ENCODE assay signal across 9 mouse cellular contexts in genomic region chr4:119121249-119121648, GRCm38 (mm10). TPM values are rescaled to one million over a fixed set of nuclear protein-coding genes. Genes with fewer than 3 reads are reported as not detected.
DNase-seq lines count a peak whose midpoint lies in the region; ATAC-seq and TF ChIP-seq lines count a peak whose summit lies in the region.
"Had no signal": no experiment of that assay in that cellular context is flagged by ENCODE, and none has a peak within 500 bp of the region (broad histone marks: within the 10 kb centered on the region; RNA-seq: fewer than 3 reads in every experiment).

No protein-coding gene starts in this region.

- H3K9ac ChIP-seq in intestine, embryonic 14.5 days (ENCODE audit: low read length), result no peak overlapping the region

- TF ChIP-seq POLR2A in cerebellum, adult 2 months (IDR thresholded peaks at IDR 0.05; ENCODE audit: borderline replicate concordance, insufficient read depth, low read length), result no peak

- ATAC-seq in cerebellum, adult (ENCODE audit: insufficient number of reproducible peaks, low FRiP score, low TSS enrichment), result no peak
- ATAC-seq in erythroblast, adult 5-6 weeks (replicated peaks; ENCODE audit: low FRiP score, poor library complexity, severe bottlenecking), result peak; percentile 39; the same call in 1 of the 2 replicates
- ATAC-seq in intestine, embryonic 14.5 days (replicated peaks; ENCODE audit: low FRiP score, low TSS enrichment, low read depth), result peak; percentile 44; the same call in 1 of the 2 replicates

- 44% methylated on average over 4 of the region's 4 CpGs for WGBS in cerebellum, adult 2 months
- WGBS in intestine, embryonic 14.5 days, result 37% methylated on average over 4 of the region's 4 CpGs

- DNase-seq in cerebellum, adult 2 months, result peak; percentile 42 to 48
- peak; percentile 84 for DNase-seq in ES-CJ7 (ENCODE audit: low read depth, low spot score)
- DNase-seq in intestine, embryonic 14.5 days (ENCODE audit: low spot score), result no peak
- peak; percentile 48 for DNase-seq in left cerebral cortex, postnatal 4 days
- peak; percentile 50 to 51 for DNase-seq in right cerebral cortex, adult 2 months (ENCODE audit: low spot score in 2 of 2)
- DNase-seq in thymus, postnatal 10 days (ENCODE audit: low spot score in 2 of 2), result no peak

- intact Hi-C loops in left cerebral cortex, postnatal 4 days (cut with DNase I), result no loop called here

- no peaks in the 10 kb centered on the region for H3K4me1 ChIP-seq in cerebellum, adult 2 months (ENCODE audit: control insufficient read depth, insufficient read depth, low read length)
- no peaks in the 10 kb centered on the region; the same call in none of the 2 replicates for H3K4me1 ChIP-seq in intestine, embryonic 14.5 days (replicated peaks; ENCODE audit: control insufficient read depth, insufficient read depth, low read length)

- no peaks in the 10 kb centered on the region for H3K9me3 ChIP-seq in intestine, embryonic 14.5 days (ENCODE audit: control insufficient read depth, low read length)
- H3K9me3 ChIP-seq: megakaryocyte, embryonic 14.5 days had no signal

- H3K27ac ChIP-seq in cerebellum, adult 2 months (ENCODE audit: insufficient read depth, low read length), result no peak overlapping the region
- H3K27ac ChIP-seq in intestine, embryonic 14.5 days (ENCODE audit: low read depth), result no peak overlapping the region

- no peaks in the 10 kb centered on the region; the same call in 1 of the 2 replicates for H3K27me3 ChIP-seq in cerebellum, adult 2 months (ENCODE audit: control insufficient read depth, insufficient read depth, low read length)
- no peaks in the 10 kb centered on the region for H3K27me3 ChIP-seq in intestine, embryonic 14.5 days (replicated peaks; ENCODE audit: control insufficient read depth, insufficient read depth, low read length)
- H3K27me3 ChIP-seq: megakaryocyte, embryonic 14.5 days had no signal

- H3K36me3 ChIP-seq in intestine, embryonic 14.5 days (ENCODE audit: control insufficient read depth, insufficient read depth, low read length), result peaks cover 51% of the 10 kb centered on the region

- no peak overlapping the region for H3K4me2 ChIP-seq in intestine, embryonic 14.5 days (ENCODE audit: low read length)

- no peak for TF ChIP-seq CTCF in cerebellum, adult 2 months (IDR thresholded peaks at IDR 0.05; ENCODE audit: borderline replicate concordance, insufficient read depth, low read depth, low read length)

- H3K4me3 ChIP-seq in cerebellum, adult 2 months (replicated peaks; ENCODE audit: insufficient read depth, low read depth, low read length), result no peak overlapping the region
- no peak overlapping the region for H3K4me3 ChIP-seq in intestine, embryonic 14.5 days (ENCODE audit: low read depth, low read length)

RNA-seq across cellular contexts. Expression of gene Slc2a1, which starts 12.7 kb away (rescaled TPM):
- polyA plus RNA-seq in cerebellum, adult 2 months (2012; rRNA removed), result 121 and 125 TPM in 2 replicates
- total RNA-seq in erythroblast, adult 5-6 weeks (2015; ENCODE audit: low replicate concordance), result 0.38 and 2.7 TPM in 2 replicates
- total RNA-seq in erythroblast, adult 5-6 weeks (2017; ENCODE audit: low replicate concordance), result 1.1 and 1.4 TPM in 2 replicates
- 131 and 132 TPM in 2 replicates for polyA plus RNA-seq in intestine, embryonic 14.5 days (2014; fragmentation: Nextera tagmentation; extraction: Ambion mirVana)
- 10 to 100 TPM; 33.5 to 34.1 TPM for total RNA-seq in left cerebral cortex, postnatal 4 days (2021)

RNA-seq across cellular contexts. Expression of gene Zfp691, which starts 52.7 kb away (rescaled TPM):
- 6.4 and 10.0 TPM in 2 replicates for polyA plus RNA-seq in cerebellum, adult 2 months (2012; rRNA removed)
- total RNA-seq in erythroblast, adult 5-6 weeks (2015; ENCODE audit: low replicate concordance), result 2.3 and 4.2 TPM in 2 replicates
- 3.1 and 4.0 TPM in 2 replicates for total RNA-seq in erythroblast, adult 5-6 weeks (2017; ENCODE audit: low replicate concordance)
- 6.7 and 7.7 TPM in 2 replicates for polyA plus RNA-seq in intestine, embryonic 14.5 days (2014; fragmentation: Nextera tagmentation; extraction: Ambion mirVana)
- total RNA-seq in left cerebral cortex, postnatal 4 days (2021), result 1 to 10 TPM; 4.5 to 8.7 TPM

Comparison
In these comparisons a context has a peak if more than half of its experiments do, and no peak if none do; other contexts are left out.
1. DNase-seq: peak in cerebellum, adult 2 months (2 of 2), ES-CJ7 (single experiment), left cerebral cortex, postnatal 4 days (single experiment) and right cerebral cortex, adult 2 months (2 of 2); none in intestine, embryonic 14.5 days (single experiment) and thymus, postnatal 10 days (0 of 2).
2. RNA of gene Slc2a1, which starts 12.7 kb away (total RNA-seq): 33.5 to 34.1 TPM in left cerebral cortex, postnatal 4 days; 0.38 to 2.7 TPM in erythroblast, adult 5-6 weeks; every median in the first group is over 4 times any median in the second.